Mouse (Mus musculus) T-helper 2 cell (primary cell): ENCODE results near the gene Il1rapl1.
"Not testable (repeated sequence)": the region's sequence is repeated elsewhere in the genome, so short reads cannot be mapped to it uniquely, and the experiment has no call there.

Source experiments
- in situ Hi-C: fragments of 300-600 bp; cut with MboI, MseI; formaldehyde crosslinking; loops from one replicate; pipeline ENCODE4 v1.15.1; 2025; ENCODE audit warnings: high pct_unique_total_duplicates

The Il1rapl1 gene

GRCm38 (mm10) chrX:87655644-87656043, 459.8 kb downstream of the Il1rapl1 start:
- in situ Hi-C loops = no loop called here

GRCm38 (mm10) chrX:87600914-87601313, 514.5 kb downstream of the Il1rapl1 start:
- in situ Hi-C loops = no loop called here

DNA sequence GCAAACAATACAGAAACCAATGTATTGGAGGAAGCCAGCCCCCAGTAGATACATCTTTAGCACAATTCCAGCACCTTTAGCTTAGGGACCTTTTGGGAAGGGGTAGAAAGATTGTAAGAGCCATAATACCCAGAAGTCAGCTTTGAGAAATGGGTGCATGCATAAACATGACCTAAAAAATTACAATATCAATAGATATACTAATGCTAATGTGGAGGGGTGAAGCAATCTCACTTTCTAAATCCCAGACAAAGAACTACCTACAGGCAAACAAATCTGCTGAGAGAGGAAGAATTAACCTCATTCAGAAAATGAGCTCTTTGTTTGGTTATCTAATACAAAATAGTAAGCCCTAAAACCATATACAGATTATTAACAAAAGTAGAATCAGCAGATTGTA, 607.4 kb downstream of the Il1rapl1 start:
- in situ Hi-C loops = no loop called here

- in situ Hi-C loops = no loop called here
Measured at GRCm38 (mm10) chrX:87502604-87503003, 612.8 kb downstream of the Il1rapl1 start.

GRCm38 (mm10) chrX:87483416-87483815, 632.0 kb downstream of the Il1rapl1 start:
- in situ Hi-C loops = no loop called here

DNA sequence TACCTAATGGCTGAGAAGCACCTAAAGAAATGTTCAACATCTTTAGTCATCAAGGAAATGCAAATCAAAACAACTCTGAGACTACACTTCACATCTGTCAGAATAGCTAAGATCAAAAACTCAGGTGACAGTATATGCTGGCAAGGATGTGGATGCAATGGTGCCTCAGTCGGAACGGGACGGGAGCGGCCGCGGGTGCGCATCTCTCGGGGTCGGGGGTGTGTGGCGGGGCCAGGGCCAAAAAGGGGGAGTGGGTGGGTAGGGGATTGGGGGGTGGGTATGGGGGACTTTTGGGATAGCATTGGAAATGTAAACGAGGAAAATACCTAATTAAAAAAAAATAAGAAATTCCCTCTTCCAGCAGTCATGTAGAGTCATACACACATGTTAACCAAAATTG, 877.3 kb downstream of the Il1rapl1 start:
- in situ Hi-C loops = not testable (repeated sequence)

DNA sequence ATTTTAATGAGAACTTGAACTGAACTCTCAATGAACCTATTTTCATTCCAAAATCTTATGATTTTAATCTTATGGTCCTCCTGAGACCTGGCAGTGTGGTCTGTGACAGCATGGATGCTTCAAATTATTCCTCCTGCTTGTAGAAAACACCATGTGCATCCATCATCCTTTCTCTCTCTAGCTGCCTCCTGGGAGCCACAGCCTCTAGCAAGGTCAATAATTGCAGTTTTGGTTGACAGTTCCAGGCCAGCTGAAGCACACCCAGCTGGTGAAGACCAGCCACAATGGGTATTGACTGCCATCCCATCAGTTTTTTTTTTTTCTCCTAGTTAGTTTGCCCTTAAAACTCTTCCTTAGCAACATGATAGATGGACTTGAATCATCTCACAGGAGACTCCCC, 890.2 kb downstream of the Il1rapl1 start:
- in situ Hi-C loops = no loop called here

GRCm38 (mm10) chrX:87002296-87002695, 1113.1 kb downstream of the Il1rapl1 start:
- in situ Hi-C loops = no loop called here

DNA sequence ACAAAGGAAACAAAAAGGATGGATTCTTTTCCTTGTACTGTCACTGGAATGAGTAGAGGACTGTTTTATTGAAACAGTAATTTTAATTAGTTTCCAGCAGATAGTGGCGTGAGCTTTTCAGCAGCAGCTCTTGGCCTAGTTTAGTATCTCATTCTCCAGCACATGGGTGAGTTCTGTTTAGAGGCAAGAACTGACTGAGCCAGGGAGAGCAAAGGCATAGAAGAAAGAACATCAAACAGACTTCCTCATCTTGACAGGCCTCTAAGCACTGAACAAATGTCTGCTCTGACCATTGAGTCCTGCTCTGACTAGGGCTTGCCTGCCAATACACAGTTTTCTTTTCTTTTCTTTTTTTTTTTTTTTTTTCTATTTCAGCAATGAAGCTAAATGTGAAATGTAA, 1160.3 kb downstream of the Il1rapl1 start:
- in situ Hi-C loops = loop anchor here (10.0 kb wide), 1 partner anchor 110 kb away; no protein-coding TSS in a partner anchor

GRCm38 (mm10) chrX:86954614-86955013, 1160.8 kb downstream of the Il1rapl1 start:
- in situ Hi-C loops = loop anchor here (10.0 kb wide), 1 partner anchor 110 kb away; no protein-coding TSS in a partner anchor

DNA sequence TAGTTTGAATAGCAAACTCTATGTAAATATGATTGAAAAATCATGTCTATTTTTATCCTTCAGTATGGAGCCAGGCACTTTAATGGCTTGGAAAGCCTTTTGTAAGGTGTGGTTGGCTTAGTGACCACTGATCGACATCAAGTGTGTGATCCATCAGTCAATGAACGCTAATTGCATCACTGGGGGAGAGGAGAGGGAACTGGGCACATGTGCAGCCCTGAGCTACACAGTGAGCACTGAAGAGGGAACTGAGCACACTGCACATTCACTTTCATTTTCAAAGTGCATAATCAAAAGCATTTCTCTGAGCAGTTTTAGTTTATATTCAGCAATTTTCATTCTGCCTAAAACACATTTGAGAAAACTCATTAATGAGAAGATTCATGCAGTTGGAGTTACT, 1164.5 kb downstream of the Il1rapl1 start:
- in situ Hi-C loops = loop anchor here (10.0 kb wide), 1 partner anchor 106 kb away; no protein-coding TSS in a partner anchor

DNA sequence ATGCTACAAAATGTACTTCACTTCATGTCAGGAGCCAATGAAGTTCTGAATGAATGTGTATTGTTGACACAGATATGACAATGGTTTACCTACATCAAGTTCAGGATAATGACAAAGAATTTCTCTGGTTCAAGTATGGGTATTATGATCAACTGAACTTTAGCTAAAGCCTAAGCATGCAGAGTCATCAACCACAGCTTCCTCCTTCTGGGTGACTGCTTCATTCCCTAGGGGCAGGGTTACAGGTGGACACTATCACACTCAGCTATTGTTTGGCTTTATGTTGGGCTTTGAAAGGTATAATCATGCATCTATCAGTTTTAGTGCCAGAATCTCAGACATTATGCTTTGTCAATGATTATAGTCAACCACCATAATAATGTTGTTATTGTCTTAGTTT, 1166.3 kb downstream of the Il1rapl1 start:
- in situ Hi-C loops = no loop called here

- in situ Hi-C loops = no loop called here
Measured at GRCm38 (mm10) chrX:86854835-86855234, 1260.6 kb downstream of the Il1rapl1 start.

DNA sequence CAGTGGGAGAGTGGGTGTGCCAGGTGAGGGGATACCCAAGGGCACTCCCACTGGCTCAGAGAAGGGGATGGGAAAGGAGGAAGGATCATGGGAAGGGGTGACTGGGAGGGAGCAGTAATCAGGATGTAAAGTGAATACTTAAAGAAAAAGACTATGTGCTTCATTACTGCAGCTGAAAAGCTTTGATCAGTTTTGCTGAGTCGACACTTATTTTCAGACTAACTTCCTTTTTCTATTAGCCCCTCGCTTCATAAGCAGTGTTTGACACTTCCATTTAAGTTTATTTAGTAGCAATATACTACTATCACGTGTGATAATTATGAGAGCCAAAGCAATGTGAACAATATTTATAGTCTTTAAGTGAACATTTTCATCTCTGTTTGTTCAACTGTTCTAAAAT, 1307.2 kb downstream of the Il1rapl1 start:
- in situ Hi-C loops = no loop called here

- in situ Hi-C loops = no loop called here
Measured at GRCm38 (mm10) chrX:86802725-86803124, 1312.7 kb downstream of the Il1rapl1 start.

DNA sequence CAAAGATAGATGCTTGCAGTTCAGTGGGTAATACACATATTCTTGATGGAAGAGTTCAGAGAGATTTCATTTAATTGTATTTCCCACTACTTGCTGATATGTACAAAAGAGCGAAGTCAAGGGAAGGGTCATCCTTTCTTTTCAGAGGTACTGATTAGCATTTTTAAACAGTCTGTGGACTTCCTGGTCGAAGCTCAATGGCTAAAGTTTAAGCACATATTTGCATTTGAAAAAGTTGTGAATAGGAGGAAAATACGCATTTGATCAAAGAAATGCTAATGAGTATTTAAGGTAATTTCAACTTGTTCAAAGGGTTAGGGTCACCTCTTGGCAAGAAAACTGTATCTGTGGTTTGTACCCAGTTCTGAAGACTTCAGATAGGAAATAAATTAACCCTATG, 1386.6 kb downstream of the Il1rapl1 start:
- in situ Hi-C loops = loop anchor here (10.0 kb wide), 1 partner anchor 626 kb away; no protein-coding TSS in a partner anchor
